Mouse (Mus musculus) heart, postnatal 0 days (tissue): Measurements from ENCODE around the gene Tmem176a. TPM values are rescaled to one million over a fixed set of nuclear protein-coding genes. Genes with fewer than 3 reads are reported as not detected.
"Not testable (repeated sequence)": the region's sequence is repeated elsewhere in the genome, so short reads cannot be mapped to it uniquely, and the experiment has no call there.

Experiments
- ATAC-seq: fragments of 200-750 bp; cut with Nextera tagmentation; 2 replicates; pipeline ENCODE4 v1.8.0; 2017; ENCODE audit warnings: low read depth, moderate number of reproducible peaks, moderate library complexity; ENCODE audit not compliant: insufficient read depth
- DNase-seq: peaks from one replicate; pipeline ENCODE4 v3.0.0-alpha.2; 2016; ENCODE audit warnings: low spot score
- H3K27ac ChIP-seq: fragments of 300-500 bp; sonication (generic); 2 replicates; pipeline ENCODE4 v1.5.1; 2014; ENCODE audit warnings: low read depth, mild to moderate bottlenecking
- H3K27me3 ChIP-seq: fragments of 300-500 bp; sonication (generic); 2 replicates; pipeline ENCODE4 v1.6.1; 2014; ENCODE audit warnings: low read length, mixed read lengths; ENCODE audit not compliant: control insufficient read depth, insufficient read depth
- H3K36me3 ChIP-seq: fragments of 300-500 bp; sonication (generic); replicated peaks from 2 replicates; pipeline ENCODE4 v1.6.1; 2014; ENCODE audit warnings: low read length, mixed read lengths; ENCODE audit not compliant: control insufficient read depth, insufficient read depth
- H3K4me1 ChIP-seq: fragments of 300-500 bp; sonication (generic); 2 replicates; pipeline ENCODE4 v1.6.1; 2014; ENCODE audit warnings: antibody characterized with exemption; ENCODE audit not compliant: control insufficient read depth, insufficient read depth
- H3K4me2 ChIP-seq: fragments of 300-500 bp; sonication (generic); 2 replicates; pipeline ENCODE4 v1.6.1; 2014; ENCODE audit warnings: low read depth, mild to moderate bottlenecking, low read length, moderate library complexity
- H3K4me3 ChIP-seq: fragments of 300-500 bp; sonication (generic); 2 replicates; pipeline ENCODE4 v1.5.1; 2014; ENCODE audit warnings: low read depth, low read length
- H3K9ac ChIP-seq: fragments of 300-500 bp; sonication (generic); replicated peaks from 2 replicates; pipeline ENCODE4 v1.6.1; 2014; ENCODE audit warnings: low read depth, low read length, mixed read lengths
- H3K9me3 ChIP-seq: fragments of 300-500 bp; sonication (generic); replicated peaks from 2 replicates; pipeline ENCODE4 v1.6.1; 2016; ENCODE audit warnings: low read length; ENCODE audit not compliant: control insufficient read depth
- CTCF ChIP-seq: IDR thresholded peaks from 2 replicates; pipeline ENCODE4 v1.5.1; 2016; ENCODE audit warnings: antibody characterized with exemption, control low read depth, low read depth
- EP300 ChIP-seq: IDR thresholded peaks from 2 replicates; pipeline ENCODE4 v1.6.1; 2016; ENCODE audit warnings: antibody characterized with exemption, low read depth
- whole genome bisulfite sequencing: fragments of 180-500 bp; shearing (Covaris S2); extraction: QIAGEN DNeasy Blood & Tissue Kit; methylation state at CpG from one replicate; pipeline ENCODE4 v1.1.7; 2014; 5-methylcytosine and 5-hydroxymethylcytosine counted together
- polyA plus RNA-seq: library from polyadenylated mRNA; unstranded; fragments of >200 nt; fragmentation: Nextera tagmentation; extraction: Ambion mirVana; gene quantifications from 2 replicates; pipeline ENCODE4 v1.2.1, GENCODE M21; 2015
- total RNA-seq: library from RNA; depleted of rRNA; stranded (reverse); fragments of >200 nt; gene quantifications from 2 replicates; pipeline ENCODE4 v1.2.3, GENCODE M21; 2014; ENCODE audit warnings: low replicate concordance

The Tmem176a gene
- total and polyA plus RNA-seq, 2 experiments from 2014 or later, result 53.4 to 54.2 TPM

- Histone ChIP-seq H3K36me3 (no peaks in the 10 kb centered on the region), H3K4me3 (no peak overlapping the region), H3K27ac (no peak overlapping the region), H3K27me3 (no peaks in the 10 kb centered on the region), H3K4me2 (no peak overlapping the region), H3K9ac (no peak overlapping the region), H3K9me3 (no peaks in the 10 kb centered on the region), H3K4me1 (0 out of 2 replicates have a peak, but pooled peaks cover 5% of the 10 kb centered on the region)
- ATAC-seq (no peak), DNase-seq (no peak)
- TF ChIP-seq CTCF (no peak), EP300 (no peak)
- 57% methylated on average over 3 of the region's 3 CpGs for WGBS
These were observed 23.5 kb downstream of the Tmem176a start for GRCm38 (mm10) chr6:48864181-48864580.

DNA sequence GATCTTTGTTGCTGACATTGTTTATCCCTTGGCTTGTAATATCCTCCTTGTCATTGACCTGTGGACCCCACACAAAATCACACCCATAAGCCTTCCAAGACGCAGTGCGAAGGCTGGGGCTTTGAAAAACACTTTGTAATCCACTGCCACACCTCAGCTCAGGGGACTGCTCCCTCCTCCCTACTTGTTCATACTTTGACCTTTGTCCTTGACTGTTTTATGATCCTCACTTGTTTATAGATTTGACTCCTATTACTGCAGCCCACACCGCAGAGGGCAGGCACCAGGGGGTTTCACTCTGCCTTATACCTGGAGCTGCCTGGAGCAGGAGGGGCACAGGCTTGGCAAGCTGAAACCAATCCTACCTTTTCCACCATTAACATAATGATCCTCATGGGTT lies 24.0 kb downstream of the Tmem176a start:
- H3K9me3 ChIP-seq, result no peaks in the 10 kb centered on the region
- H3K4me2 ChIP-seq, result no peak overlapping the region
- no peaks in the 10 kb centered on the region for H3K36me3 ChIP-seq
- no peaks in the 10 kb centered on the region for H3K27me3 ChIP-seq
- TF ChIP-seq EP300 (no peak), CTCF (no peak)
- 0 out of 2 replicates have a peak, but pooled peaks cover 5% of the 10 kb centered on the region for H3K4me1 ChIP-seq
- DNase-seq (no peak), ATAC-seq (no peak)
- no peak overlapping the region for H3K4me3 ChIP-seq
- H3K9ac ChIP-seq, result no peak overlapping the region
- WGBS, result 69% methylated on average over 3 of the region's 3 CpGs
- H3K27ac ChIP-seq, result no peak overlapping the region

- Histone ChIP-seq H3K4me3 (no peak overlapping the region), H3K27me3 (no peaks in the 10 kb centered on the region), H3K4me2 (no peak overlapping the region), H3K27ac (no peak overlapping the region), H3K9ac (no peak overlapping the region), H3K9me3 (no peaks in the 10 kb centered on the region), H3K4me1 (0 out of 2 replicates have a peak, but pooled peaks cover 4% of the 10 kb centered on the region), H3K36me3 (no peaks in the 10 kb centered on the region)
- 79% methylated on average over 1 of the region's 1 CpGs for WGBS
- DNase-seq, result no peak
- no peak for ATAC-seq
- TF ChIP-seq CTCF (no peak), EP300 (no peak)
These were observed 24.5 kb downstream of the Tmem176a start for GRCm38 (mm10) chr6:48865152-48865745.

GRCm38 (mm10) chr6:48866355-48866950 lies 25.7 kb downstream of the Tmem176a start:
- ATAC-seq, H3K27me3 ChIP-seq, H3K27ac ChIP-seq, H3K4me2 ChIP-seq, H3K4me1 ChIP-seq, H3K9me3 ChIP-seq, H3K4me3 ChIP-seq, DNase-seq, H3K9ac ChIP-seq, H3K36me3 ChIP-seq: not testable (repeated sequence)
- 71% methylated on average over 1 of the region's 1 CpGs for WGBS

- Histone ChIP-seq H3K9ac (no peak overlapping the region), H3K4me2 (no peak overlapping the region), H3K27me3 (no peaks in the 10 kb centered on the region), H3K9me3 (no peaks in the 10 kb centered on the region), H3K27ac (no peak overlapping the region), H3K4me3 (no peak overlapping the region), H3K36me3 (no peaks in the 10 kb centered on the region), H3K4me1 (no peaks in the 10 kb centered on the region)
- no peak for ATAC-seq
- TF ChIP-seq EP300, result no peak
- WGBS, result 65% methylated on average over 4 of the region's 4 CpGs
- no peak for DNase-seq
These were observed 26.4 kb downstream of the Tmem176a start for GRCm38 (mm10) chr6:48867158-48867557.

- Histone ChIP-seq H3K4me1 (no peaks in the 10 kb centered on the region), H3K4me2 (no peak overlapping the region), H3K9ac (no peak overlapping the region), H3K9me3 (no peaks in the 10 kb centered on the region), H3K27me3 (no peaks in the 10 kb centered on the region), H3K4me3 (no peak overlapping the region), H3K27ac (no peak overlapping the region), H3K36me3 (no peaks in the 10 kb centered on the region)
- WGBS, result 66% methylated on average over 2 of the region's 2 CpGs
- TF ChIP-seq CTCF (no peak), EP300 (no peak)
- ATAC-seq (no peak), DNase-seq (no peak)
These were observed 29.1 kb downstream of the Tmem176a start for GRCm38 (mm10) chr6:48869774-48870173.
